Mouse (Mus musculus): ENCODE measurements around the gene Edn1. TPM values are rescaled to one million over a fixed set of nuclear protein-coding genes. Genes with fewer than 3 reads are reported as not detected.

Edn1 gene
- polyA plus RNA-seq, 1 experiment from 2014 or later: 1.1 TPM

- Histone ChIP-seq H3K9me3 (ENCODE audit: control insufficient read depth, low read length) (no peaks in the 10 kb centered on the region), H3K4me1 (ENCODE audit: control insufficient read depth, insufficient read depth, low read length) (0 out of 2 replicates have a peak, but pooled peaks cover 5% of the 10 kb centered on the region), H3K36me3 (ENCODE audit: control insufficient read depth, insufficient read depth, low read length) (no peaks in the 10 kb centered on the region), H3K27me3 (ENCODE audit: control insufficient read depth, insufficient read depth, low read length) (peaks cover 15% of the 10 kb centered on the region), H3K9ac (ENCODE audit: low read length) (no peak overlapping the region), H3K4me2 (ENCODE audit: low read depth) (no peak overlapping the region), H3K27ac (ENCODE audit: low read depth, low read length) (no peak overlapping the region), H3K4me3 (ENCODE audit: low read depth, low read length) (no peak overlapping the region)
- DNase-seq (ENCODE audit: low spot score) (no peak), ATAC-seq (ENCODE audit: insufficient read depth, low FRiP score, low TSS enrichment) (no peak)
- 82% methylated on average over 14 of the region's 14 CpGs for WGBS
Measured at GRCm38 (mm10) chr13:42306870-42307800, 5.9 kb downstream of the Edn1 start.

- H3K36me3 ChIP-seq (ENCODE audit: control insufficient read depth, insufficient read depth, low read length): no peaks in the 10 kb centered on the region
- no peaks in the 10 kb centered on the region for H3K4me1 ChIP-seq (ENCODE audit: control insufficient read depth, insufficient read depth, low read length)
- H3K4me2 ChIP-seq (ENCODE audit: low read depth): no peak overlapping the region
- peaks cover 4% of the 10 kb centered on the region; the same call in 1 of the 2 replicates for H3K27me3 ChIP-seq (ENCODE audit: control insufficient read depth, insufficient read depth, low read length)
- DNase-seq (ENCODE audit: low spot score) (no peak), ATAC-seq (ENCODE audit: insufficient read depth, low FRiP score, low TSS enrichment) (no peak)
- WGBS: 72% methylated on average over 16 of the region's 16 CpGs
- no peak overlapping the region for H3K27ac ChIP-seq (ENCODE audit: low read depth, low read length)
- no peak overlapping the region for H3K4me3 ChIP-seq (ENCODE audit: low read depth, low read length)
- H3K9me3 ChIP-seq (ENCODE audit: control insufficient read depth, low read length): no peaks in the 10 kb centered on the region
- H3K9ac ChIP-seq (ENCODE audit: low read length): no peak overlapping the region
Measured at GRCm38 (mm10) chr13:42308368-42309103, 7.3 kb downstream of the Edn1 start.

- no peak for DNase-seq (ENCODE audit: low spot score)
- Histone ChIP-seq H3K9ac (ENCODE audit: low read length) (no peak overlapping the region), H3K9me3 (ENCODE audit: control insufficient read depth, low read length) (no peaks in the 10 kb centered on the region), H3K27me3 (ENCODE audit: control insufficient read depth, insufficient read depth, low read length) (no peaks in the 10 kb centered on the region), H3K27ac (ENCODE audit: low read depth, low read length) (no peak overlapping the region), H3K36me3 (ENCODE audit: control insufficient read depth, insufficient read depth, low read length) (no peaks in the 10 kb centered on the region), H3K4me2 (ENCODE audit: low read depth) (no peak overlapping the region), H3K4me3 (ENCODE audit: low read depth, low read length) (no peak overlapping the region), H3K4me1 (ENCODE audit: control insufficient read depth, insufficient read depth, low read length) (no peaks in the 10 kb centered on the region)
- WGBS: 37% methylated on average over 11 of the region's 11 CpGs
- ATAC-seq (ENCODE audit: insufficient read depth, low FRiP score, low TSS enrichment): no peak
Measured at GRCm38 (mm10) chr13:42309804-42310203, 8.5 kb downstream of the Edn1 start.

- 72% methylated on average over 1 of the region's 1 CpGs for WGBS
- H3K9ac ChIP-seq (ENCODE audit: low read length): no peak overlapping the region
- DNase-seq (ENCODE audit: low spot score): no peak
- H3K27ac ChIP-seq (ENCODE audit: low read depth, low read length): no peak overlapping the region
- no peak overlapping the region for H3K4me2 ChIP-seq (ENCODE audit: low read depth)
- no peak for ATAC-seq (ENCODE audit: insufficient read depth, low FRiP score, low TSS enrichment)
- no peaks in the 10 kb centered on the region for H3K27me3 ChIP-seq (ENCODE audit: control insufficient read depth, insufficient read depth, low read length)
- H3K4me1 ChIP-seq (ENCODE audit: control insufficient read depth, insufficient read depth, low read length): no peaks in the 10 kb centered on the region
- no peaks in the 10 kb centered on the region for H3K36me3 ChIP-seq (ENCODE audit: control insufficient read depth, insufficient read depth, low read length)
- H3K9me3 ChIP-seq (ENCODE audit: control insufficient read depth, low read length): no peaks in the 10 kb centered on the region
- H3K4me3 ChIP-seq (ENCODE audit: low read depth, low read length): no peak overlapping the region
Measured at GRCm38 (mm10) chr13:42315628-42316027, 14.4 kb downstream of the Edn1 start.

- H3K27ac ChIP-seq (ENCODE audit: low read depth, low read length): no peak overlapping the region
- ATAC-seq (ENCODE audit: insufficient read depth, low FRiP score, low TSS enrichment) (no peak), DNase-seq (ENCODE audit: low spot score) (no peak)
- H3K9me3 ChIP-seq (ENCODE audit: control insufficient read depth, low read length): no peaks in the 10 kb centered on the region
- no peak overlapping the region for H3K9ac ChIP-seq (ENCODE audit: low read length)
- no peaks in the 10 kb centered on the region for H3K36me3 ChIP-seq (ENCODE audit: control insufficient read depth, insufficient read depth, low read length)
- WGBS: 87% methylated on average over 4 of the region's 4 CpGs
- H3K4me1 ChIP-seq (ENCODE audit: control insufficient read depth, insufficient read depth, low read length): no peaks in the 10 kb centered on the region
- no peaks in the 10 kb centered on the region for H3K27me3 ChIP-seq (ENCODE audit: control insufficient read depth, insufficient read depth, low read length)
- H3K4me2 ChIP-seq (ENCODE audit: low read depth): no peak overlapping the region
- no peak overlapping the region for H3K4me3 ChIP-seq (ENCODE audit: low read depth, low read length)
Measured at GRCm38 (mm10) chr13:42317808-42318207, 16.5 kb downstream of the Edn1 start.

- no peak overlapping the region for H3K27ac ChIP-seq (ENCODE audit: low read depth, low read length)
- no peak overlapping the region for H3K4me2 ChIP-seq (ENCODE audit: low read depth)
- H3K36me3 ChIP-seq (ENCODE audit: control insufficient read depth, insufficient read depth, low read length): no peaks in the 10 kb centered on the region
- H3K4me3 ChIP-seq (ENCODE audit: low read depth, low read length): no peak overlapping the region
- H3K9me3 ChIP-seq (ENCODE audit: control insufficient read depth, low read length): no peaks in the 10 kb centered on the region
- no peaks in the 10 kb centered on the region for H3K4me1 ChIP-seq (ENCODE audit: control insufficient read depth, insufficient read depth, low read length)
- H3K9ac ChIP-seq (ENCODE audit: low read length): no peak overlapping the region
- ATAC-seq (ENCODE audit: insufficient read depth, low FRiP score, low TSS enrichment): no peak
- no peaks in the 10 kb centered on the region for H3K27me3 ChIP-seq (ENCODE audit: control insufficient read depth, insufficient read depth, low read length)
- DNase-seq (ENCODE audit: low spot score): no peak
- 87% methylated on average over 2 of the region's 2 CpGs for WGBS
Measured at GRCm38 (mm10) chr13:42328576-42328975, 27.3 kb downstream of the Edn1 start.

- 92% methylated on average over 2 of the region's 2 CpGs for WGBS
- DNase-seq (ENCODE audit: low spot score) (no peak), ATAC-seq (ENCODE audit: insufficient read depth, low FRiP score, low TSS enrichment) (no peak)
- H3K4me1 ChIP-seq (ENCODE audit: control insufficient read depth, insufficient read depth, low read length): no peaks in the 10 kb centered on the region
- no peak overlapping the region for H3K27ac ChIP-seq (ENCODE audit: low read depth, low read length)
- no peaks in the 10 kb centered on the region for H3K27me3 ChIP-seq (ENCODE audit: control insufficient read depth, insufficient read depth, low read length)
- H3K9me3 ChIP-seq (ENCODE audit: control insufficient read depth, low read length): no peaks in the 10 kb centered on the region
- no peaks in the 10 kb centered on the region for H3K36me3 ChIP-seq (ENCODE audit: control insufficient read depth, insufficient read depth, low read length)
- no peak overlapping the region for H3K4me3 ChIP-seq (ENCODE audit: low read depth, low read length)
- no peak overlapping the region for H3K4me2 ChIP-seq (ENCODE audit: low read depth)
- no peak overlapping the region for H3K9ac ChIP-seq (ENCODE audit: low read length)
Measured at GRCm38 (mm10) chr13:42331104-42331503, 29.8 kb downstream of the Edn1 start.

- H3K9me3 ChIP-seq (ENCODE audit: control insufficient read depth, low read length): no peaks in the 10 kb centered on the region
- H3K4me2 ChIP-seq (ENCODE audit: low read depth): no peak overlapping the region
- no peak overlapping the region for H3K4me3 ChIP-seq (ENCODE audit: low read depth, low read length)
- no peaks in the 10 kb centered on the region for H3K4me1 ChIP-seq (ENCODE audit: control insufficient read depth, insufficient read depth, low read length)
- no peaks in the 10 kb centered on the region for H3K36me3 ChIP-seq (ENCODE audit: control insufficient read depth, insufficient read depth, low read length)
- DNase-seq (ENCODE audit: low spot score): no peak
- H3K27ac ChIP-seq (ENCODE audit: low read depth, low read length): no peak overlapping the region
- no peak for ATAC-seq (ENCODE audit: insufficient read depth, low FRiP score, low TSS enrichment)
- H3K27me3 ChIP-seq (ENCODE audit: control insufficient read depth, insufficient read depth, low read length): no peaks in the 10 kb centered on the region
- WGBS: 80% methylated on average over 3 of the region's 3 CpGs
- H3K9ac ChIP-seq (ENCODE audit: low read length): no peak overlapping the region
Measured at GRCm38 (mm10) chr13:42334981-42335380, 33.7 kb downstream of the Edn1 start.

Data from neural tube, embryonic 11.5 days (tissue).